Mouse (Mus musculus) fibroblast of lung, adult 2 months (primary cell): Measurements from ENCODE around the gene Pmp22.

ENCODE experiments used
- DNase-seq: peaks from one replicate; pipeline ENCODE4 v3.0.0-alpha.2; 2011; ENCODE audit warnings: low read depth

Pmp22 gene

DNA sequence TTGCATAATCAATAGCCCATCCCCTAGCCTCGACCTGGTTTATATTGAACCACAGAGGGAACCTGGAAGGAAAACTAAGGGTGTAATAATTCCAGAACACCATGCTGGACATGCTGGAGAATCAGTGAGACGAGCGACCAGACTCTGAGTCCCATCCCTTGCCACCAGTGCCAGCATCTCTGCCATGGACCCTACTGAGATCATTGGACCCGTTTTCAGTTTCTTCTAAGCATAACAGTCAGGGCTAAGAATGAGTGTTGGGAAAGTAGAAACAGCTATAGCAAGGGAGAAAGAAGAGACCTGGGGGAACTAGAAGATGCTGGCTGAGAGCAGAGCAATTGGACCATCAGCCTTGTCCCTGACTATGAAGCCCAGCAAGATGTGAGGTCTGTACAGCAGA is 1.3 kb upstream of the Pmp22 start:
- no peak for DNase-seq

DNA sequence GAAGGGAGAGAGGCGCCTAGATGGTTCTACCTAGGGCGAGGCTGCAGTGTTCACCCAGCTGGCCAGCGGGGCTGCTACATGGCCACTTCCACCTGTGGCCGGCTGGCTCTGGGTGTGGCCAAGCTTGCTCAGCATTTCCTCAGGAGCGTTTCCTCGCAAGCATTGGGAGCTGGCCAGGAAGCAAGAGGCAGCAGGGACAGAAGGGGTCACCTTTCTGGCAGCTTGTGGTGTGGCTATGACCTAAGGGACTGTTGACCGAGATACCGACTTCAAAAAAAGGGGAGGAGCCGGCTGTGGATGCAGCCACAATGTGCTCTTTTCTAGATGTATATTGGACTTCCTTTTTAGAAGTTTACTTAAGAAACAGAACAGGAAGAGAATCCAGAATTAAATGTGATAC is 593 bp downstream of the Pmp22 start:
- no peak for DNase-seq

DNA sequence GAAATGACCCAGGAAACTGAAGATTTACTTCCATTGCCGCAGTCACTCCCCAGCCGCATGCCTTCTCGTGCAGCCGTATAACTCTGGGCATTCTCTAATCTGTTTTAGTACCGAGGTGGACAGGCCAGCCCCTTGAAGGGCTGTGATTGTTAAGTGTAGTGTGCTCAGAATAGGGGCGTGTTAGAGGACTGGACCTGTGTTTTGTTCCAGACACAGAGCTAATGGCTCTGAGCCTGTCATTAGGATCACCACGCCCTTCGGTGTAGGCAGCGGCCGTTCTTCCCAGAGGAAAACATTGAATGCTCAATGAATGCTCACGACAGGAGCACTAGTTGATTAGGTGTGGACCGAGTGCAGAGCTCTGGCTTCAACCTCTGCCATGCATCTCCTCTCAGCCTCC is 1.1 kb downstream of the Pmp22 start:
- no peak for DNase-seq

DNA sequence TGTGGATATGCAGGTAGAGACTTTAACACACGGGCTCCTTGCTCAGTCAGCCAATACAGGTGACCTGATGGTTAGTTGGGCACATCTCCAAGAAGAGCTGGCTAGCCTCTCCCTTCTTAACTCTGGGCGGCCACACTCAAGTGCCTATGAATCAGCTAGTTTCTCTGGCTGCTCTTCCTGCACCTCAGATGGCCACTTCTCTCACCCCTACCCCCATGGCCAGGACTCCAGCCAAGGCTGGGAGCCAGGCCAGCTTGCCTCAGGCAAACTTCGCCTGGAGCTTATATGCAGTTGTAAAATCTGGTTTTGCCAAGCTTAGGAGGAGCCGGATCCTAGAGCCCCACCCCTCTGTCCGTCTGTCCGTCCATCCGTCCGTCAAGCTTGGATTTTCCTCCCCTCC is 1.7 kb downstream of the Pmp22 start:
- peak; percentile 98 for DNase-seq

DNA sequence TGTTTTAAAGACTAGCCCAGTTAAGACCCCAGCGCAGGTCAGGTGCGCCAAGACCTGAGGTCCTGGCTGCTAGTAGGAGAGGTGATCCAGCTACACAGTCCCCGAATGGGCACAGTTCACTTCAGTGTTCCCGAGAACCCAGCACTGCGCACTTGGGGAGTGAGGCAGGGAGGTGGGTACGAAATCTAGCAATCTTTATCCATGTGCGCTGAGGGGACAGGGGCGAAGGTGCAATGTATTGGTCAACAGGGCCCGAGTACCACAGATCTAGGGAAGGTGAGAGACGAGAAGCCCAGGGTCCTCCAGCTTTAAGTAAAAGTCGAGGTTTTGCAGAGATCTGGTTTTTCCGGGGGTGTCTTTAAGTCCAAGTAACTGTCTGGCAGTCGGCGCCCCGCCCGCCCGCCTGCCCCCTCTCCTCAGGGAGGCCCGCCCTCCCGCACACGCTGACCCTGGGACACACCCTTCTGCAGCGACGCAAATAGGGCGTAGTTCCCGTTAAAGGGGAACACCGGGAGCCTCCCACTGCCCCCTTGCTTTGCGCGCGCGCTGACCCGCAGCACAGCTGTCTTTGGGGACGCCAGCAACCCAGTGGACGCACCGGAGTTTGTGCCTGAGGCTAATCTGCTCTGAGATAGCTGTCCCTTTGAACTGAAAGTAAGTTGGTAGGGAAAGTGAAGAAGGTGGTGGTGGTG is 2.4 kb downstream of the Pmp22 start:
- no peak for DNase-seq

DNA sequence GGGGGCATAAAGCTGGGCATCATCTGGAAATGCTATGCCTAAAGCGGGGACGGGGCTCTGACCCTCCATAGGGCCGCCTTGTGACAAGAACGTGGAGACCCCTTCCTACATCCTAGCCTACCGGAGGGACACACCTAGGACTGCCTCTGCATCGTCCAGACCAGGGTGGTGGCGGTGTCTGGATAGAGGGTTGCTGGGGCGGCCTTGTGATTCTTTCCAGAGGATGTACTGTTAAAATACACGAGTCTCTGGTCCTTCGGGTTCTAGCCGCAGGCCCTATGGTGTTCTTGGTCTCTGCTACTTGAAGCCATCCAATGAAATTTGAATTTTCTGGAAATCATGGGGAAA is 2.9 kb downstream of the Pmp22 start:
- no peak for DNase-seq

DNA sequence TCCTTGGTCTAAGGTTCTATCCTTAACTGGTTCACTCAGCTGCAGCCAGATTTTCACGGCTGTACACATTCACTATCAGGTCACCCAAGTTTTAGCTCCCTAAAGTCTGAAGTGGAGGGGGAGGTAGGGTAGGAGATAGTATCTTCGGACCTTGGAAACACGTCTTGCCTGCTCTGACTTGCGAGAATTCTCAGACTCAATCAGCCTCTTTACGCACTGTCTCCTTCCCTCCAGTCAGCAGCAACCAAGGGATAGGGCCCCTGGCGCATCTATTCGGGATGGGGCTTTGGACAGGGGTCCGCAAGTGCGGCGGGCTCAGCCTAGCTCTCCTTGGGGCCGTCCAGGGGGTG is 3.3 kb downstream of the Pmp22 start:
- DNase-seq = no peak

DNA sequence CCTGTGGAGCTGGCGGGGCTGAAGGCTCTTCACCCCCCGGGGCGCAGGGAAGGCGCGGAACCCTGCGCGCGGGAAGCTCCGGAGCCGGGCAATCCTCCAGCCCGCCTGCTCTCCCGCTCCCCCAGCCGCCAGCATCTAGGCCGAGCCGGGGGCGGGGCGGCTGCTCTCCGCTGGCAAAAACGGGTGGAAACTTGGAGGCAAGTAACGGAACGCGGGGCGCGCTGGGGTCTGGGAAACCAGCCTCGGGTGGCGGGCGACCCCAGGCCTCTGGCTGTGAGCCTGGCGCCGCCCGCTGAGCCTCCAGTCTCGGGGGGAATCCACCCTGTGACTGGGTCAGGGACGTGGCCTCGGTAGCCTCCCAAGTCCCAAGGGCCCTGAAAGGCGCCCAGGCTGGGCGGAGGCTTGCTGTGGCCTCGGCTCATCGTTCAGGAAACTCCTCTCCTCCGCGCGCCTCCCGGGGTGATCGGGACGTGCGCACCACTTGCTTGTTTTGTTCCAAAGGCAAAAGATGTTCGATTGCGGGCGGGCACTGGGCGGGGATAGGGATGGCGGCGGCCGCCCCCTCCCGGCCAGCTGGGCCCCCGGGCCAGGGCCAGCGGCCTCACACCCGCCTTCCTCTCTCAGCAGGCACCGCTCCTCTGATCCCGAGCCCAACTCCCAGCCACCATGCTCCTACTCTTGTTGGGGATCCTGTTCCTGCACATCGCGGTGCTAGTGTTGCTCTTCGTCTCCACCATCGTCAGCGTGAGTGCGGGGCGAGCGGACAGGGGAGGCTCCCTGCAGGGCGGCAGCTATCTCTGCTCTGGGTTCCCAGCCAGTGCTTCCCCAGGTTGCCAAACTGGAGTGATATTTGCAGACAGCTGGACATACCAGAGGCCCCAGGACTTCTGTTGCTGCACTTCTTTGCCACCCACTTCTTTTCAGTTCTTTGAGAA is 4.0 kb downstream of the Pmp22 start:
- DNase-seq = no peak

DNA sequence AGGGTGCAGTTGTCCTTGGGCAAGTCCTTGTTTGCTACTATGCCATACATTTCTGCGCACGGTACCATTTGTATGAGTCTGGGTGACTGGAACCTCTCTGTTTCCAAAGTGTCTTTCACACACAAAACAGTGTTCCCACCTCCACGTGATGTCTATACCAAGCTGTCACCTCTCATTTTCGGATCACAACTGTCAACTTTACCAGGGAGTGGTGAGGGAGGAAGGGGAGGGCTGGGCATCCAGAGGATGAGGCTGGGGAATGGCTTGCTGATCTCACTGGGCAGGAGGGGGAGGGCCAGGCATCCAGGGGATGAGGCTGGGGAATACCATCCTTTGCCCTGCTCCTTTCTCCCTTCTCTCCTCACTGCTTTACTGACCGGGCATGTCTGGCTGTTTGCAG is 5.2 kb downstream of the Pmp22 start:
- no peak for DNase-seq

DNA sequence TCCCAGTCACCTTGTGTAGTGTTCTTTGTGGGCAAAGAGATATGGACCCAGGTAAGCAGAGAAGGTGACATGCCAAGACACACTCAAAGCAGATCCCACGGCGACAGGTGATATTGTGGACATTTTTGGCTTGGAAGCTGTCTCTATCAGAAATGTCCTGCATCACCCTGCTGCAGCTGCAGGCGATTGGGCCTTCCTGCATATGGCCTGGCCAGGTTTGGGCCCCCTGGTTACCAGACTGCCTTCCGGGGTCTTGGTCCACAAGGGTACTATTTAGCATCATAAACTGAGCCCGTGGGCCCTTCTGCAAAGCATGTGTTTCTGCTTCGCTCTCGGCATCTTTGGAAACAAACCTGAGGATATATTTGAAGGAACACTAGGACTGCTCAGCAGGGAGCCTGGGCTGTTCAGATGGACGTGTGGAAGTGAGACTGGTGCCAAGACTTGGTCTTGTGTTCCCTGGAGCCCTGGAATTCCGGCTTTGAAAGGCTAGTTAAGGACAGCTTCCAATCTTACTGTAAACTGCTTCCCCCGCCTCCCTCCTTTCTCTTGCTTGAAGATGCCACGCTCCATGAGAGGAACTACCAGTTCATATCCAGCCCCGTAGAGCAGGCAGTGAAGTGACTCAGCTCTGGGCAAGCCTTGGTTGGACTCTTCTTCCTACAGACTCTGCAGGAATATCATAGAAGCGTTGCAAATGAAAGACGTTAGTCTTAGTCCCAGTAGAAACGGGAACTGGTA is 6.1 kb downstream of the Pmp22 start:
- DNase-seq = no peak

DNA sequence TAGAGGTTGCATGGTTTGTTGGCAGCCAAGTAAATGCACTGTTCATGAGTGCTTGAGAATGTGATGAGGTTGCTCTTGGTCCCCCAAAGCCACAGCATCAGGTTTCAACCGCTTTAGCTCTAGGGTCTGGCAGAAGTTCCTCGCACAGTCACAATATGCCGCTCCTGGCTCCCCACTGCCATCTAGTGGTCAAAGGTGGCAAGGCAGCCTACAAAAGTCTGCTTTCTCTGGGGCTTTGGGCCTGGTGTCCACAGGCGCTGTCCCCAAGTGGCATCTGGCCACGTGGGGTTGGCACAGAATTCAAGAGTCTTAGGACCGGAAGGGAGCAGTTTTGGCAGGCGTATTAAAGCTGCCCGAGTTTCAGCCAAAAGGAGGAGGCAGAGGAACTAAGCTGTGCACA is 6.8 kb downstream of the Pmp22 start:
- peak; percentile 87 for DNase-seq

DNA sequence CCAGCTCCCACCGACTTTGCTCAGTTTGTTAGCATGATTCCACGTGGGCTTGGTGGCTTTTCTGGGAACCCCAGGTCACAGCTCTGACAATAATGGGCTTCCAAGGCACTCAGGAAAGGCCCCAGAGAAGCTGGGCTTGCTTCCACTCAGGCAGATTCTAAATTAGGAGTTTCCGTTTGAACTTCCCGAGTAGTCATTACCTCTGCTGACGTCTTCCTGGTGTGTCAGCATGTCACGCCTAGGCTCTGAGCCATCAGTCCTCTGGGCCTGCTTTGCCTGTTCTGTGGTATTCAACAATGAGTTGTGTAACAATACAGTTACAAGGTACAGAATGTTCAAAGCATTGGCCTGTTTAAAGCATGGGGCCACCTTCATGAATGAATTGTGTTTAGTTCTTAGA is 7.4 kb downstream of the Pmp22 start:
- no peak for DNase-seq

DNA sequence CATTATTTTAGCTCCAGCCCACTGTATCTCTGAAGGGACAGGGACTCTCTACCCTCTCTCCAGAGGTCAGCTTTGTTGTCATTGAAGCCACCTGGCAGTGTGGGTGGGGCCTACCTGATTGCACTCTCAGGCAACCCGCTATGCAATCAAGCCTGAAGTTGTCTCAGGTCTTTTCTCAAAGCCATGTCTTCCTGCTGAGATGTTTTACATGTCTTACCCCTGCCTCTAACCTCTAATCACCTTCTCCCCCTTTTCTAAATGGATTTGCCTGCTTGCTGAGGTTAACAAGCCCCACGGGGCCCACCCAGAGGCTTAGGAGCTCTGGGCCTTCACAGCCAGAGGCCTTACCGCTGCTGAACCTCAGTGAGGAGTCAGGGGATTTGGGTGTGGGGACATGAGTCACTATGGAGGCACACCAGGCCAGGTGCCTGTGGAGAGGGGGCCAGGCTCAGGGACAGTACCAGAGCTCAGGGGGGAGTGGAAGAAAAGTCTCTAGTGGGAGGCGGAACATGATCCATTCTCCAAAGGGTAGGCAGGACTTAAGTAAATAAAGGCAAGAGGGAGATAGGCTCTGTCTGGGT is 8.1 kb downstream of the Pmp22 start:
- no peak for DNase-seq

DNA sequence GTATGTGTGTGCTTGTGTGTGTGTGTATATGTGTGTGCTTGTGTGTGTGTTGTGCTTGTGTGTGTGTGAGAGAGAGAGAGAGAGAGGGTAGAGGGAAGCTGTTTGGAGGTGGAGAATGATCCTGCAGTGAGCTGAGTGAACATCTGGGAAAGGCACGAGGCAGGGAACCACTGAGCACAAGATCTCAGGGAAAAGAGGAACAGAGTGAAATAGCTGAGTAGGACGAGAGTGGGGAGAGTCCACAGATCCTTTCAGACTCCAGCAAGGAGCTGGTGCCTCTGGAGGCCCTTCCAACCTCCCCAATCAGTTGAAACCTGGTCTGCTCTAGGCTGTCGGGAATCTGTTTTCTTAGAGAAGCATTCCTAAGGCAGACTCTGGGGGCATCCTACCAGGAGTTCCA is 10.0 kb downstream of the Pmp22 start:
- DNase-seq = no peak

DNA sequence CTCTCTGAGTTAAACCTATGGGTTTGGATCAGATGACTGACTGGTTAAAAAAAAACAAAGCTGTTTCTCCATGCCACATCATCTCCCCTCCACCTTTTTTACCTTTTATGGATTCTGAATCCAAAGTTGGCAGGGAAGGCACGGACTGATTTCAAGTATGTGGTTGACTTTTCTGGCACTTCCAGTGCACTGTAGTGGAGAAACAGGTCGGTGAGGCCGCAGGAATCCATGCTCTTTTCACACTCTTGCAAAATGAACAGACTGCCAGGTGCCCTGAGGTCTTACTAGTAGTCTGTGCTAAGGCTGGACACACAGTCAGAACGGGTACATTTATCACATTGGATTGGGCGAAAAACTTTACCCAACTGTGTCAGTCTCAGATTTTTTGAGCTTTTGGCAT is 13.5 kb downstream of the Pmp22 start:
- DNase-seq = peak; percentile 65

DNA sequence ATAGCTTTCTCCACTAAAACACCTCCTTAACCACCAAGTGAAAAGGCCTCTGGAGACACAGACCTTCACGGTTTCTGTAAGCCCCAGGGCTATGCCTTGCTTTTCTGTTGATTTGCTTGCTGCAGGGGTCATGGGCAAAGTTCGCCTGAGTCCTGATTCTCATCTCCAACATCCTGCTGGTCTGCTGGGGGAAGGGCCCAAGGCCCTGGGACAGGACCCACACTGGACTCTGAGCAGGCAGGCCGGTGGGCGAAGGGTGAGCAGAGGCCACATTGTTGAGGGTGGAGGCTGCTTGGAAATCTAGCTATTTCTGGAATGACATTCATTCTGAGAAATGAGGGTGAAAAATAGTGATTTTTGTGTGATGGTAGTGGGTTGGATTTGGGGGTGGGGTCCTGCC is 14.0 kb downstream of the Pmp22 start:
- DNase-seq = no peak

DNA sequence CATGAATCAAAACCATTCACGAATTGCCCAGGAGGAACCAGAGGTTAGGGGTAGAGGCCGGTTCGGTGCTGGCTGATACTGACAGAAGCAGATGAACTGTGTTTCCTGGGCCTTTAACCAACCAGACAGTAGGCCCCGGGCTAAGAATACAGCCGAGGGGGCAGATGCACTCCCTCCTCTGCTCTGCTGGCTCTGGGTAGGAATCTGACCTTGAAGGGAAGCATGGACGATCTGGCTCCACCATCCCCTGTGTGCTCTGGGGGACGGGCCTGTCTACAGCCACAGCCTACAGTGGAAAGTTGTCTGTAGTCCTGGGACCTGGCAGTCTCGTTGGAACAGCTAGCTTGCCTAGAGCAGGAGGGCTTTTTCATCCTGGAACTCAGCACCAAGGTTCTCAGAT is 14.7 kb downstream of the Pmp22 start:
- DNase-seq = no peak

DNA sequence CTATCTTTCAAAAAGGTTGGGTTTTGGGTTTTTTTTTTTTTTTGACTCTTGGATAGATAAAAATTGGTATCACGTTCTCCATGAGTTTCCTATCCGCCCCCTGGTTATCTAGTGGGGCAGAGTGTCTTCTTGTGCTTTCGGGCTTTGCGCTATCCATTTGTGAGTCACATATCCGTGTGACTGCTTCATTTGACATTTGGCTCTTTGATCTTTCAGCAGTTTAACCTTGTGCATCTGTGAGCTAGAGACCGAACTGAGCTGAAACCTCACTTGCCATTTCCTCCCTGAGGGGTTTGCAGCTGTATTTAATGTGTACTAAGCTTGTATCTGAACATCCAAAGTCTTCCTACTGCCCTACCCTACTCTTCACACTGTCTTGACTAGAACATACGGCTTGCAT is 17.8 kb downstream of the Pmp22 start:
- DNase-seq = no peak

DNA sequence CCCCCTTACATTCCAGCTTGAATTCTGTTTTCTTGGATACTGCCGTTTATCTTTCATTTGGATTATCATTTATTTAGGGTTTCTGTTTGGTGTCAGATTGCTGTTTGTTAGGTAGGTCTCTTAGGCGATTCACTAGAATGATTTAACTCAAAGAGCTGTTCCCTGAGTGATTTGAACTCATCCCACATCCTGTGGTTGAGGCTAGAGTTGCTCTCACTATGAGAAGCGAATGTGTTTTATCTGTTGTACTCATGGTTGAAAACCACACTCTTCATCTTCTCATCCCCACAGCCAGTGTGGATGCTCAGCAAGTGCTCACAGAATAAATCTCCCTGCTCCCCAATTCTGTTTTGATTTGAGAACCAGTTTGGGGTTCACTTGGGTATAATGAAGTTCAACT is 19.5 kb downstream of the Pmp22 start:
- DNase-seq = no peak

DNA sequence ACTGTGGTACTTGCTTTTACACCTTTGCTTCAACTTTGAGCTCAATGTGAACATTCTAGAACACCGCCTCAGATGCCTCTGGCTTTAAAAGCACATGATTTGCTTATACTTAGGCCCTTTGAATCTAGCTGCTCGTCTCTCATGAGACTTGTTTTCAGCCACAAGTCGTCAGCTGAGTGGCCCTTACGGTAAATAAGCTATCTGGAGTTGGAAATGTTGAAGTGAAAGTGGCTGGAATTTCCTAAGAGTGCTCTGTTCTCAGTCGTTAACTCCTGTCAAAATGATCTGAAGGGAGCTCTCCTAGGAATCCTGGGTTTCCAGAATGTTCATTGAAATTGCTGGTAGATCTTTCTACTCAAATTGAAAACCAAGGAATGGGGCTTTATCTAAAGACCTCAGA is 23.1 kb downstream of the Pmp22 start:
- DNase-seq = no peak

DNA sequence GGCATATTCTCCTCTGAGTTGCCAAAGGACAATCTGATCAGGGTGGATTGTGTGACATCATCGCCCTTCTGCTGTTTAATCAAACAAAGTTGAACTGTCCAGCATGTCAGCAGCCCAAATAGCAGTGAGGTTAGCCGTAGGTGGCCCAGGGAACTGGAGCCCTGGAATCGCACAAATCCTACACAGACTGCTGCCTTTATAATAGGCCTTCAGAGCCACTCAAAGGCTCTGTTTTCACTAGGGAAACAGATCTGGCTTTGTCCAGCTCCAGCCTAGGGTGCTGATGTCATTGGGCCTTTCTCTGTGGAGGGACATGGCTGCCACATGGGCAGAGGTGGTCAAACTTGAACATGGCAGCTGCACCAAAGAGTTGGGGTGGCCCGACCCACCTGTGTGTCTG is 28.3 kb downstream of the Pmp22 start:
- no peak for DNase-seq

DNA sequence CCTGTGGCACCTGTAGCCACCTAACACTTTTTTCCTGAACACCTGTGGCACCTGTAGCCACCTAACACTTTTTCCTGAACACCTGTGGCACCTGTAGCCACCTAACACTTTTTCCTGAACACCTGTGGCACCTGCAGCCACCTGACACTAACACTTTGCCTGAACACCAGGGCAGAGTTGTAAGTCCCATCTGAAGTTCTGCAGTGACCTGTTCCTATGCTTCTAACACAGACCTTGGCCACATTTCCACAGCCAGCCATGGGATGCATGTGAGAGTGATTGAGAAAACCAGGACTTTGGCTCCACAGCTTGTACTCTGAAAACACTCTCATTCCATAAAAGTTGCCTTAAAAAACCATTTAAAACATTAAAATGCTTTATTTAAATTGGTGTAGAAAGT is 32.1 kb downstream of the Pmp22 start:
- no peak for DNase-seq

DNA sequence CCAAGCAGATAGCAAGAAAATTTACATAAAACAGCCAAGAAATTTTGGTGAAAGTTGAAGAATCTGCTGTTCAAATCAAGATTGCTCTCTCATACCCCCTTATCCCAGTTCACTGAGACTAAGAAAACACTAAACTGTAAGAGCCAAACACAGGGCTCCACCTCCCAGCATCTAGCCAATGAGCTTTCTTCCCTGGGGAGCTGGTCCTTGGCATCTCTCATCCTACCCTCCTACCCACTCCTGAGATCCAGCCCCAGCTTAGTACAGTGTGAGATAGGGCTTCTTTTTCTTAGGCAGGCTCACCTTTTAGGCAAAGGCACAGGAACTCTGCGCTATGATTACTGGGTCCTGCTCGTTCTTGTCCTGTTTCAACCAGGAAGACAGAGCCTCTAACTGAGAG is 34.0 kb downstream of the Pmp22 start:
- no peak for DNase-seq
